Mouse (Mus musculus): ENCODE measurements around the gene Csf2rb.

DNA sequence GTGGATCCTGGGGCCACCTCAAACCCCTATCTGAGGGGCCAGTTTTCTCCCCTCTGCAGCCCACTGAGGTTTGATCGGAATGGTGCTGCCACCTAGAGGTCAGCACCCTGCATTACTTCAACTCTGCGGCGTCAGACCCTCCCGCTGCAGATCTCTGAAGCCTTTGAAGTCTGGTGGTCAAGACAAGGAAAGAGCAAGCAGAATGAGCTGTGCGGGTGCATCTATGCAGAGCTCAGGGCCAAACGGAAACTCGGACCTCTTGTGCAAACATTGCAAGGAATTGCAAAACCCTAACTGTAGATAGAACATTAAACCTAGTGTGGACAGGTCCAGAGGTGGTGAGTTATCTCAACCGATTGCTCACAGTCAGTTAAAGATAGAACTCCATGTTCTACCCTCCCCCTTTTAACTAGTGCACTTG, 43.4 kb downstream of the Csf2rb start:
- TF ChIP-seq CTCF (IDR thresholded peaks at IDR 0.05; ENCODE audit: low read depth, low read length) (peak; percentile 81), POLR2A (IDR thresholded peaks at IDR 0.05; ENCODE audit: extremely low read depth, insufficient read depth, low read length) (no peak)
